ENCODE assay signal across 16 mouse cellular contexts in genomic region chr11:19554316-19554946, GRCm38 (mm10).
A peak's percentile ranks its signal among the peaks of the same experiment; 100 is the strongest.
DNase-seq lines count a peak whose midpoint lies in the region; ATAC-seq and TF ChIP-seq lines count a peak whose summit lies in the region.
"Had no signal": no experiment of that assay in that cellular context is flagged by ENCODE, and none has a peak within 500 bp of the region (broad histone marks: within the 10 kb centered on the region; RNA-seq: fewer than 3 reads in every experiment).

No protein-coding gene starts in this region.

- H3K9ac ChIP-seq in hindbrain, embryonic 12.5 days: no peak overlapping the region
- H3K9ac ChIP-seq in midbrain, embryonic 16.5 days (ENCODE audit: low read depth, low read length): no peak overlapping the region
- H3K9ac ChIP-seq in stomach, postnatal 0 days (ENCODE audit: low read length): no peak overlapping the region
- H3K9ac ChIP-seq: lung, embryonic 14.5 days had no signal

- peaks cover 16% of the 10 kb centered on the region for H3K4me1 ChIP-seq in hindbrain, embryonic 12.5 days
- H3K4me1 ChIP-seq in midbrain, embryonic 16.5 days (ENCODE audit: control insufficient read depth, insufficient read depth, low read length): peaks cover 10% of the 10 kb centered on the region; the same call in 1 of the 2 replicates
- no peaks in the 10 kb centered on the region for H3K4me1 ChIP-seq in stomach, postnatal 0 days (replicated peaks; ENCODE audit: control insufficient read depth, insufficient read depth)

- H3K4me3 ChIP-seq in hindbrain, embryonic 12.5 days: no peak overlapping the region
- no peak overlapping the region for H3K4me3 ChIP-seq in midbrain, embryonic 16.5 days (ENCODE audit: low read depth, low read length)
- no peak overlapping the region for H3K4me3 ChIP-seq in stomach, postnatal 0 days (ENCODE audit: low read depth, low read length)
- H3K4me3 ChIP-seq: myocyte had no signal

- peak overlapping the region; percentile 68 for H3K27ac ChIP-seq in hindbrain, embryonic 12.5 days
- H3K27ac ChIP-seq in midbrain, embryonic 16.5 days (ENCODE audit: low read length): peak overlapping the region; percentile 56
- no peak overlapping the region for H3K27ac ChIP-seq in stomach, postnatal 0 days (replicated peaks)

- no peaks in the 10 kb centered on the region for H3K36me3 ChIP-seq in hindbrain, embryonic 12.5 days
- no peaks in the 10 kb centered on the region for H3K36me3 ChIP-seq in midbrain, embryonic 16.5 days (ENCODE audit: control insufficient read depth, insufficient read depth, low read length)
- no peaks in the 10 kb centered on the region for H3K36me3 ChIP-seq in stomach, postnatal 0 days (ENCODE audit: control insufficient read depth, insufficient read depth, low read length)

- ATAC-seq in hindbrain, embryonic 12.5 days (ENCODE audit: low FRiP score): peak; percentile 93
- ATAC-seq in midbrain, embryonic 16.5 days: peak; percentile 86
- ATAC-seq in stomach, postnatal 0 days (ENCODE audit: low FRiP score, low TSS enrichment): no peak
- no peak for ATAC-seq in megakaryocyte-erythroid progenitor cell, adult 5-6 weeks (replicated peaks; ENCODE audit: low FRiP score, low TSS enrichment, poor library complexity, severe bottlenecking)

- H3K9me3 ChIP-seq in hindbrain, embryonic 12.5 days (replicated peaks): no peaks in the 10 kb centered on the region
- H3K9me3 ChIP-seq in midbrain, embryonic 16.5 days (replicated peaks; ENCODE audit: control insufficient read depth, low read length, poor library complexity, severe bottlenecking): no peaks in the 10 kb centered on the region
- H3K9me3 ChIP-seq in stomach, postnatal 0 days (ENCODE audit: control insufficient read depth, low read length): no peaks in the 10 kb centered on the region

- DNase-seq in ES-CJ7 (ENCODE audit: low read depth, low spot score): peak; percentile 4
- DNase-seq in embryo, embryonic 9.5 days (ENCODE audit: extremely low spot score): peak; percentile 55
- no peak for DNase-seq in stomach, postnatal 0 days (ENCODE audit: low spot score)
- no peak for DNase-seq in adrenal gland, adult 2 months
- no peak for DNase-seq in cerebellum, adult 9-11 months
- DNase-seq: adrenal gland, adult 8-10 months; B cell, adult 2 months; cerebellum, adult 18-20 months; gastrocnemius, postnatal 10 days; kidney, adult 11 months; lung, embryonic 14.5 days; right cerebral cortex, postnatal 4 days had no signal

- no peak for TF ChIP-seq EP300 in stomach, postnatal 0 days (optimal IDR thresholded peaks at IDR 0.05)

- TF ChIP-seq CTCF in stomach, postnatal 0 days (IDR thresholded peaks at IDR 0.05; ENCODE audit: low read depth): no peak

- H3K4me2 ChIP-seq in hindbrain, embryonic 12.5 days (replicated peaks): no peak overlapping the region; the same call in 1 of the 2 replicates
- no peak overlapping the region for H3K4me2 ChIP-seq in midbrain, embryonic 16.5 days (ENCODE audit: low read length)
- no peak overlapping the region for H3K4me2 ChIP-seq in stomach, postnatal 0 days (replicated peaks; ENCODE audit: low read depth)
- H3K4me2 ChIP-seq: lung, embryonic 14.5 days had no signal

- 15% methylated on average over 9 of the region's 9 CpGs for WGBS in hindbrain, embryonic 12.5 days
- 8% methylated on average over 9 of the region's 9 CpGs for WGBS in midbrain, embryonic 16.5 days
- 66% methylated on average over 9 of the region's 9 CpGs for WGBS in stomach, postnatal 0 days

- H3K27me3 ChIP-seq in hindbrain, embryonic 12.5 days: no peaks in the 10 kb centered on the region
- H3K27me3 ChIP-seq in midbrain, embryonic 16.5 days (ENCODE audit: control insufficient read depth, insufficient read depth, low read depth, low read length): no peaks in the 10 kb centered on the region
- H3K27me3 ChIP-seq in stomach, postnatal 0 days (ENCODE audit: control insufficient read depth, insufficient read depth, low read length): no peaks in the 10 kb centered on the region

Comparison
In these comparisons a context has a peak if more than half of its experiments do, and no peak if none do; other contexts are left out.
1. DNase-seq: peak in ES-CJ7 (single experiment) and embryo, embryonic 9.5 days (single experiment); none in stomach, postnatal 0 days (single experiment), adrenal gland, adult 2 months (single experiment) and cerebellum, adult 9-11 months (single experiment).
2. ATAC-seq: peak in hindbrain, embryonic 12.5 days (single experiment) and midbrain, embryonic 16.5 days (single experiment); none in stomach, postnatal 0 days (single experiment) and megakaryocyte-erythroid progenitor cell, adult 5-6 weeks (single experiment).